Mouse (Mus musculus) intestine, postnatal 0 days (tissue): ENCODE measurements around the gene Ankrd33. TPM values are rescaled to one million over a fixed set of nuclear protein-coding genes. Genes with fewer than 3 reads are reported as not detected.

Experiments used
- ATAC-seq: fragments of 200-750 bp; cut with Nextera tagmentation; 2 replicates; pipeline ENCODE4 v1.8.0; 2017; ENCODE audit warnings: mild to moderate bottlenecking, moderate TSS enrichment, moderate library complexity
- H3K27ac ChIP-seq: fragments of 300-500 bp; sonication (generic); 2 replicates; pipeline ENCODE4 v1.5.1; 2014; ENCODE audit warnings: mild to moderate bottlenecking, low read depth, low read length, moderate library complexity
- H3K27me3 ChIP-seq: fragments of 300-500 bp; sonication (generic); replicated peaks from 2 replicates; pipeline ENCODE4 v1.6.1; 2014; ENCODE audit warnings: low read length, mixed read lengths; ENCODE audit not compliant: control insufficient read depth, insufficient read depth
- H3K36me3 ChIP-seq: fragments of 300-500 bp; sonication (generic); 2 replicates; pipeline ENCODE4 v1.6.1; 2014; ENCODE audit warnings: mild to moderate bottlenecking, moderate library complexity; ENCODE audit not compliant: control insufficient read depth, insufficient read depth
- H3K4me1 ChIP-seq: fragments of 300-500 bp; sonication (generic); replicated peaks from 2 replicates; pipeline ENCODE4 v1.6.1; 2014; ENCODE audit warnings: antibody characterized with exemption, low read length, mixed read lengths; ENCODE audit not compliant: control insufficient read depth, insufficient read depth
- H3K4me2 ChIP-seq: fragments of 300-500 bp; sonication (generic); replicated peaks from 2 replicates; pipeline ENCODE4 v1.6.1; 2014; ENCODE audit warnings: low read depth, mild to moderate bottlenecking, moderate library complexity
- H3K4me3 ChIP-seq: fragments of 300-500 bp; sonication (generic); 2 replicates; pipeline ENCODE4 v1.5.1; 2014; ENCODE audit warnings: low read depth, low read length
- H3K9ac ChIP-seq: fragments of 300-500 bp; sonication (generic); 2 replicates; pipeline ENCODE4 v1.6.1; 2014; ENCODE audit warnings: mild to moderate bottlenecking, low read depth, low read length
- H3K9me3 ChIP-seq: fragments of 300-500 bp; sonication (generic); 2 replicates; pipeline ENCODE4 v1.6.1; 2016; ENCODE audit warnings: mixed run types; ENCODE audit not compliant: control insufficient read depth
- CTCF ChIP-seq: sonication (generic); IDR thresholded peaks from 2 replicates; pipeline ENCODE4 v1.5.1; 2016; ENCODE audit warnings: low read depth, mild to moderate bottlenecking, control low read depth, antibody characterized with exemption, moderate library complexity
- WGBS: fragments of 180-500 bp; shearing (Covaris S2); extraction: QIAGEN DNeasy Blood & Tissue Kit; methylation state at CpG from one replicate; pipeline ENCODE4 v1.1.7; 2014; 5-methylcytosine and 5-hydroxymethylcytosine counted together
- polyA plus RNA-seq: library from polyadenylated mRNA; unstranded; fragments of >200 nt; fragmentation: Nextera tagmentation; extraction: Ambion mirVana; gene quantifications from 2 replicates; pipeline ENCODE4 v1.2.1, GENCODE M21; 2015

Ankrd33 gene
- polyA plus RNA-seq: not detected in 2 replicates

GRCm38 (mm10) chr15:101115511-101116110, at the start of gene Ankrd33:
TSS of gene Ankrd33 (plus strand) at chr15:101115755.
- Histone ChIP-seq H3K4me2 (no peak within 1 kb of the TSS), H3K4me3 (no peak within 1 kb of the TSS), H3K9ac (no peak within 1 kb of the TSS), H3K4me1 (no peaks in the 10 kb centered on the region), H3K36me3 (no peaks in the 10 kb centered on the region), H3K9me3 (no peaks in the 10 kb centered on the region), H3K27ac (no peak within 1 kb of the TSS), H3K27me3 (no peaks in the 10 kb centered on the region)
- 85% methylated on average over 5 of the region's 5 CpGs for WGBS
- no peak for TF ChIP-seq CTCF
- ATAC-seq: no peak

- H3K9ac ChIP-seq: no peak overlapping the region
- WGBS: 47% methylated on average over 6 of the region's 6 CpGs
- 0 out of 2 replicates have a peak, but pooled peaks cover 10% of the 10 kb centered on the region for H3K4me1 ChIP-seq
These were observed 49.1 kb upstream of the Ankrd33 start for GRCm38 (mm10) chr15:101066364-101066847.

GRCm38 (mm10) chr15:101066920-101067696, 48.4 kb upstream of the Ankrd33 start:
- Histone ChIP-seq H3K4me3 (no peak overlapping the region), H3K4me1 (0 out of 2 replicates have a peak, but pooled peaks cover 10% of the 10 kb centered on the region), H3K36me3 (no peaks in the 10 kb centered on the region), H3K27me3 (no peaks in the 10 kb centered on the region), H3K27ac (no peak overlapping the region), H3K4me2 (no peak overlapping the region), H3K9ac (no peak overlapping the region), H3K9me3 (no peaks in the 10 kb centered on the region)
- TF ChIP-seq CTCF: no peak
- ATAC-seq: no peak
- 38% methylated on average over 7 of the region's 9 CpGs for WGBS

More at GRCm38 (mm10) chr15:101066364-101066847, 49.1 kb upstream of the Ankrd33 start:
- H3K27ac ChIP-seq: no peak overlapping the region
- H3K4me2 ChIP-seq: no peak overlapping the region
- no peak for ATAC-seq
- no peaks in the 10 kb centered on the region for H3K9me3 ChIP-seq
- no peaks in the 10 kb centered on the region for H3K36me3 ChIP-seq
- TF ChIP-seq CTCF: no peak
- H3K4me3 ChIP-seq: no peak overlapping the region
- no peaks in the 10 kb centered on the region for H3K27me3 ChIP-seq

- WGBS: 62% methylated on average over 3 of the region's 3 CpGs
- Histone ChIP-seq H3K9me3 (no peaks in the 10 kb centered on the region), H3K27me3 (no peaks in the 10 kb centered on the region), H3K36me3 (no peaks in the 10 kb centered on the region), H3K4me1 (0 out of 2 replicates have a peak, but pooled peaks cover 10% of the 10 kb centered on the region), H3K27ac (no peak overlapping the region), H3K9ac (no peak overlapping the region), H3K4me2 (no peak overlapping the region), H3K4me3 (no peak overlapping the region)
- TF ChIP-seq CTCF: no peak
- ATAC-seq: no peak
These were observed 47.5 kb upstream of the Ankrd33 start for GRCm38 (mm10) chr15:101068029-101068428.

- Histone ChIP-seq H3K4me3 (no peak overlapping the region), H3K9me3 (no peaks in the 10 kb centered on the region), H3K4me1 (0 out of 2 replicates have a peak, but pooled peaks cover 10% of the 10 kb centered on the region), H3K27me3 (no peaks in the 10 kb centered on the region), H3K27ac (no peak overlapping the region), H3K9ac (no peak overlapping the region), H3K36me3 (no peaks in the 10 kb centered on the region), H3K4me2 (no peak overlapping the region)
- ATAC-seq: no peak
- WGBS: 77% methylated on average over 4 of the region's 4 CpGs
- TF ChIP-seq CTCF: no peak
These were observed 46.9 kb upstream of the Ankrd33 start for GRCm38 (mm10) chr15:101068671-101069070.

GRCm38 (mm10) chr15:101069641-101070190, 45.8 kb upstream of the Ankrd33 start:
- H3K4me2 ChIP-seq: no peak overlapping the region
- TF ChIP-seq CTCF: no peak
- no peak overlapping the region for H3K4me3 ChIP-seq
- ATAC-seq: no peak
- no peak overlapping the region for H3K9ac ChIP-seq
- H3K27ac ChIP-seq: no peak overlapping the region
- H3K27me3 ChIP-seq: no peaks in the 10 kb centered on the region
- 0 out of 2 replicates have a peak, but pooled peaks cover 10% of the 10 kb centered on the region for H3K4me1 ChIP-seq
- no peaks in the 10 kb centered on the region for H3K36me3 ChIP-seq
- no peaks in the 10 kb centered on the region for H3K9me3 ChIP-seq
- WGBS: 44% methylated on average over 9 of the region's 9 CpGs
